Mouse (Mus musculus): Measurements from ENCODE around the gene Tbc1d10b.

The Tbc1d10b gene

DNA sequence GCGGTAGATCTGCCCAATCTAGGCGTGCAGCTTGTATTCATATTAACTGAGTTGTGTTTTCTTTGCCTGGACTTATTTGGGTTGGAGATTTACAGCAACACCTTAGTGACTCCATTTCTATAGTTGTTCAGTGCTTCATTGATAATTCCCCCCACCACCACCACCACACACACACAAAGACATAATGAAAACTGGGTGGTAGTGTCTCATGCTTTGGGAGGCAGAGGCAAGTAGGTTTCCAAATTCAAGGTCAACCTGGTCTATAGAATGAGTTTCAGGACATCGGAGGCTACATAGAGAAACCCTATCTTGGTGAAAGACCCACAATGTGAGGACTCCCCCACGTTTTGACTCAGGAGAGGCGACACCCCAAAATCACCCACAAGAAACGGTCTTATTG lies 16.3 kb upstream of the Tbc1d10b start:
- no peak for DNase-seq

DNA sequence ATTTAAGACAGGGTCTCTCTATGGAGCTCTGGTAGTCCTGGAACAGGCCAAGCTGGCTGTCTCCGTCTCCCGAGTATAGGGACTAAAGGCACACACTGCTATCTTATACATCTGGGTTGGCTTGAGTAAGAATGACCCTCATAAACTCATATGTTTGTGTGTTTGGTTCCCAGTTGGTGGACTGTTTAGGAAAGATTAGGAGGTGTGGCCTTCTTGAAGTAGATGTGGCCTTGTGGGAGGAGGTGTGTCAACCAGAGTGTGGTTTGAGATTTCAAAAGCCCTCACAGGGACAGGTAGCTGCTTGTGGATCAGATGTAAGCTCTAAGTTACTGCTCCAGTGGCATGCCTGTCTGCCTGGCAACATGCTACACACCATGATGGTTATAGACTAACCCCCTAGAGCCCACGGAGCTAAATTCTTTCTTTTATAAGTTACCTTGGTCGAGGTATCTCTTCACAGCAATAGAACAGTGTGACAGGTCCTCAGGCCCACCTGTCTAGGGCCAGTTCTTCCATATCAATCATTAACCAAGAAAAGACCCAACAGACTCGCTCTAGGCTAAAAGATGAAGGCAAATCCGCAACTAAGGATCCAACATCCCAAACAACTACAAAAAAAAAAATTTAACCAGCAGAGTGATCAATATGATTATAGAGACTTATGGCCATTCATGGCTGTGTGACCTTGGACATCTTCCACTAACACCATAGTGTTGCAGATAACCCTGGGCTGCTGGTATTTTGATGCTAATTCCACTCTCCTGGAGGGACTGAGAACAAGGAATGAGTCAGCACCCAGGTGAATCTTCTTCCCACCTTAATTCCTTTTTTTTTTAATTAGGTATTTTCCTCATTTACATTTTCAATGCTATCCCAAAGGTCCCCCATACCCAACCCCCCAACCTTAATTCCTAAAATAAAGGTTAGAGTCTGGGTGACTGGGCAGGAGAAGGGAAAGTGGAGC lies 15.5 kb upstream of the Tbc1d10b start:
- DNase-seq = no peak

DNA sequence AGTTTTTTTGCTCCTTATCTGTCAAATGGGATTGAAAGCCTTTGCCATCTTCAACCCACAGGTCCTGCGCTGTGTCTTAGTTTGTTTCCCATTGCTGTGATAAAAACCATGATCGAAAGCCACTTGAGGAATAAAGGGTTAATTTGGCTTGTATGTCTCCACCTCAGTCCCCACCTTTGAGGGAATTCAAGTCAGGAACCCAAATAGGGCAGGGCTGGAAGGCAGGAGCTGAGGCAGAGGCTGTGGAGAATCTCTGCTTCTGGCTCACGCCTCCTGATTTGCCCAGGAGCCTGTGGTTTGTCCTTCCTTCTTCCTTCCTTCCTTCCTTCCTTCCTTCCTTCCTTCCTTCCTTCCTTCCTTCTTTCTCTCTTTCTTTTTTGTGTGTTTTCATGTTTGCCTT lies 14.8 kb upstream of the Tbc1d10b start:
- DNase-seq = no peak

DNA sequence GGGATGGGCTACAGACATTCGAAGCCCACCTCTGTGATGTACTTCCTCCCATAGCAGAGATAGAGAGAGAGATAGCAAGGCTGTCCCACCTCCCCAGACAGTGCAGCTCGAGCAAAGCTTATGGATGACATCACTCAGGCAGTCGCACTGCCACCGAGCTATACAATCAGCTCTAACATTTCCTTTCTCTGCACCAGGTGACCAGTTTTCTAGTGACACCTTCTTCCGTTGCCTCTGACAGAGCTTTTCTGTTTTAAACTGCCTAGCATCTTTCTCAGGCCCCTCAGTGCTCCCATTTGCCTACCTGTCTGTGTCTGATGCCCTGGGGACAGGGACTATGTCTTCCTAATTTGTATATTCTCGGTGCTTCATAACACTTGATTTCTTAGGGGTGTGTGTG lies 12.2 kb upstream of the Tbc1d10b start:
- no peak for DNase-seq

DNA sequence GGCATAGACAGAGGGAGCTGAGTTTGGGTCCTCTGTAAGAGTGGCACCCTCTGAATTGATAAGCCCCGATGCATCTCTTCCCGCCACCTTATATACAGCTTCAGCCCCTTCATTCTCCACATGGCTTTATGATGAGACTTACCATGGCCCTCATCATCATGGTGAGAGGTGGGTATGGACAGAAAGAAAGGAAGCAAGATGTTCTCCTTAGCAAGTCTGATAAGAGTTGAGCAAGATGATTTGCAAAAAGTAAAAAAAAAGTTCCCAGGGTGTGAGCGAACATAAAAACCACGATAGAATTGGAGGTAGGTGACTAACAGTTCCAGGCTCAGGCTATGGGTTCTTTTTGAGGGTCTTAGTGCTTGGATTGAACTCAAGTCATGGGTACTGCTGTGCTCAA lies 10.4 kb upstream of the Tbc1d10b start:
- DNase-seq = no peak

DNA sequence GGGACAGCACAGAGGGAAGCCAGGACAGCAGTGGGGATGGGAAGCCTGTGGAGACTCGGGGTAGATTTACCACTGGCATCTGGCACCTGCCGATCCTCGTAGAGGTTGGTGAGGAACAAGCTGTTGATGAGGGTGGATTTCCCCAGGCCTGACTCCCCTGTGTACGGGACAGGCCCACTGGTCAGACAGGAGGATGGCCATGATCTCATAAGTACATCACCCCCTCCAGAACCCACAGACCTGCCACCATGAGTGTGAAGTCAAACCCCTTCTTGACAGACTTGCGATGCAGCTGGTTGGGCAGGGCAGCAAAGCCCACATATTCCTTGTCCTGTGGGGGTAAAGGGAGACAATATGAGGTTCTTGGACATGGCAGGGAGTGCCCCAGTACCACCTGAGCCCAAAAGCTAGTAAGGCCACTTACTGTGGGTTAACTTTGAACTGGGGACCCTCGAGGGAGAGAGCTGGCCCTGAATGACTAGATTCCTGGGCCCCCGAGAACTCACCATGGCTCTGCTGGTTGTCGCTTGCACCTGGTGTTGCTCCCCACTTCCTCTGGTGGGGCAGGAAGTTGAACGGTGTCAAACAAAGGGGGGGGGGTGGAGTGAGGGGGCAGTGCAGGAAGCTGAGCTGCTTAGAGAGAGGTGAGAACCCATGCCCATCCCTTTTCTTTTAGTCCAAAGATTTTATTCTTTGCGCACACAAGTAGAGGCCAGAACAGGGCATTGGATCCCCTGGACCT lies 9.8 kb upstream of the Tbc1d10b start:
- no peak for DNase-seq

DNA sequence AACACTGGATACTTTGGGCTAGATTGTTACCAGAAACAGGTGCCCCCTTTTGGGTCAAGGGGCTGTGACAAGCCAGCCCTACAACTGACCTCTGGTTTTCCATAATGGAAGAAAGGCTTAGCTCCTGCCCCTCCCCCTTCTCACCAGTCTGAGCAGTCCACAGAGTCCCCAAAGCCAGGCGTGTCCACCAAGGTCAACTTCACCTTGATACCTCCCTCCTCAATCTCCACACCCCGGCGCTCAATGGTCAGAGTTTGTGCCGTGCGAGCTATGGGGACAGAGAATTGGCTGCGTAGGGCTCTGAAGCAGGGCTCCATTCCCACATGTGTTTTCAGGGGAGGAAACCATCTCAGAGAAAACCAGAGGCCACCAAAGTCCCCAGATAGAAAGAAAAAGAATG lies 9.2 kb upstream of the Tbc1d10b start:
- no peak for DNase-seq

DNA sequence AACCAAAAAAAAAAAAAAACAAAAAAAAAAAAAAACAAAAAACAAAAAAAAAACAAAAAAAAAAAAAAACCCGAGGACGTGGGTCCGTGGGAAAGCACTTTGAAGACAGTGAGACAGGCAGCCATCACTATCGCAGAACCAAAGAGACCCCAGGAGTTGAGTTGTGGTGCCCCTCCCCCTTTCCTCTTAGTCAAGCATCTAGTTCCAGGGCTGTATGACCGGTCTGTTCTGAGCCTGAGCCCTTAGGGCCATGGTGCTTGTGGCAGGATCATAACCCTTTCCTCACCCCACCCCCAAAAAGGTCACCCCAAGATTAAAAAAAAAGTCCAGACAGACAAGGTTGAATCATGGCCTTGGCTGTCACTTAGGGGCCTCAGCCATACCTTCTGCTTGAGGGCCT lies 8.0 kb upstream of the Tbc1d10b start:
- DNase-seq = no peak

DNA sequence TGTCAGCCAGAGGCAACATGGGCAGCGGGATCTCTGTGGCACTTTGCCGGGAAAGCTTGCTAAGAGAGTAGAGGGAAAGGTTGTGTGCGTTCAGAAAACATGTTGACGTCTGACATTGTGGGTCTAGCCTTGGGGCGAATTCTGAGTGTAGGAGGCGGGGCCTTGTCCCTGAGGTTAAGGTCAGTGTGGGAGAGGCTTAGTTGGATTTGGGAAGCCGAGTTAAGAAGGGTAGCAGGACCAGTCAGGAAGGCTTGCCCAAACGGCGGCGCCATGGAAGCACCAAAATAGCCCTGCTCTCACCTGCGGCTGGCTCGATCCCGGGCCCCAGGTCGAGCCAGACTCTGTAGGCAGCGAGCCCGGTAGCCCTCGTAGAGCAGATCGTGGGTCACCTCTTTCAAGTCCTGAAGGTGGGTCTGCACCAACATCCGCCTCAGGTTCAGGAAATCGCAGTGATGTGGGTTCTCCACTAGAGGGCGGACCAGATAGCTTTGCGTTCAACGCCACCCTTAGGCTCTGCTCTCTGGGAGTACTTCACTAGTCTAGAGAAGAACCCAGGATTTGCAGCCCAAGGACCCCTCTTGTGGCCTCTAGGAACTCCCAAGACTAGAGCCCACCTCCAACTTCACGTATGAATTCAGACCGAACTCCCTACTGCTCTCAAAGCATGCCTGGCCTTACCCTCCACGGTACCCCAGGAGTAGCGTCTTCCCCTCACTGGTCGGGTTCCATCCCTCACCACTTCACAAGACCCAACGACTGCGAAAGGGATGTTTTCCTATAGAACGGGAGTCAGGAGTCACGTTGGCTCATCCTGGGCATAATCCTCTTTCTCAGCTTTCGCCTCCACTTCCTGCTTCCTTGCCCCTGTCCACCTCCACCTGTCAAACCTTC lies 7.0 kb upstream of the Tbc1d10b start:
- peak; percentile 62 to 72 for DNase-seq

DNA sequence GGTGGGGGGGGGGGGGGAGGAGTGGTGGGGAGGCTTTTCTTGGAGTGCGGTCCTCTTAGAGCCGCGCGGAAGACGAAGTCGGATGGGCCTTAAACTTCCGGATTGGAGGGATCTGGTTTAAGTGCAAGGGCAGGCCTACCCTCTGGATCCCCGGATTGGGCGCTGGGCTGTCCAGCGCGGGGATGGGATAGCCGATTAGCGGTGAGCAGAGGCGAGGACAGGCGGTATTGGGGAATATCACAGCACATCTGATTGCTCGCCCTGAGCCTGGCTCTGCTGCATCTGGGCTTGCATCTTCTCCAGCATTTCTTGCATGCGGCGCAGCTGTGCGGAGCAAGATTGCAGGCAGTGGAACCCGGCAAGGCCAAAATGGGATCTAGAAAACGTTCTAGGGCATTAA lies 6.3 kb upstream of the Tbc1d10b start:
- no peak for DNase-seq

DNA sequence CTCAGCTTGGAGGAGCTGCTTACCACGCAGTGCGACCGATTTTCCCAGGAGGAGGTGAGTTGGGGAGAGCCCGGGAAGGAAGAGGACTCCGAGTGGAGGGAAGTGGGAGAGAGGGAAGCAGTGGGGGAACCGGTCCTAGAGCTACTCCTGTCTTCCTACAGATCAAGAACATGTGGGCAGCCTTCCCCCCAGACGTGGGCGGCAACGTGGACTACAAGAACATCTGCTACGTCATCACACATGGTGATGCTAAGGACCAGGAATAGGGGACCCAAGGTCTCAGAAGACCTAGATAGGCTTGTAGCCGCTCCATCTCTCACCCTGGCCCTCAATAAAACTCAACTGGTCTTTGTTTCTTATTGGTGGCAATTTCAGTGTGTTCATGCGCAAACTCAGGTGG lies 5.7 kb upstream of the Tbc1d10b start:
- no peak for DNase-seq

DNA sequence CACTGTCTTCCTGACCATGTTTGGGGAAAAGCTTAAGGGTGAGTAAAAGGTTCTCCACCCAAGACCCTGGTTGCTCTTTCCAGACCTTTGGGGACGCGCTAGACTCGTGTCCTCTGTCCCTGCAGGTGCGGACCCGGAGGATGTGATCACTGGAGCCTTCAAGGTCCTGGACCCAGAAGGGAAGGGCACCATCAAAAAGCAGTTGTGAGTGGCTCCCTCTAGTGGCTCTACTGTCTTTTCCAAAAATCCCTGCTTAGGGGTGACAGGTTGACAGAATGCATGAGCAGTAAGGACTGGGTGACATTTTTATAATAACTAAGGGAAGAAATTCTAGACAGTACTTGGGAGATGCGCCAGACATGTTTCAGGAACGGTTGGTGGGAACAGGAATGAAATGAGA lies 5.2 kb upstream of the Tbc1d10b start:
- peak in 1 of 2 experiments; percentile 48 for DNase-seq

DNA sequence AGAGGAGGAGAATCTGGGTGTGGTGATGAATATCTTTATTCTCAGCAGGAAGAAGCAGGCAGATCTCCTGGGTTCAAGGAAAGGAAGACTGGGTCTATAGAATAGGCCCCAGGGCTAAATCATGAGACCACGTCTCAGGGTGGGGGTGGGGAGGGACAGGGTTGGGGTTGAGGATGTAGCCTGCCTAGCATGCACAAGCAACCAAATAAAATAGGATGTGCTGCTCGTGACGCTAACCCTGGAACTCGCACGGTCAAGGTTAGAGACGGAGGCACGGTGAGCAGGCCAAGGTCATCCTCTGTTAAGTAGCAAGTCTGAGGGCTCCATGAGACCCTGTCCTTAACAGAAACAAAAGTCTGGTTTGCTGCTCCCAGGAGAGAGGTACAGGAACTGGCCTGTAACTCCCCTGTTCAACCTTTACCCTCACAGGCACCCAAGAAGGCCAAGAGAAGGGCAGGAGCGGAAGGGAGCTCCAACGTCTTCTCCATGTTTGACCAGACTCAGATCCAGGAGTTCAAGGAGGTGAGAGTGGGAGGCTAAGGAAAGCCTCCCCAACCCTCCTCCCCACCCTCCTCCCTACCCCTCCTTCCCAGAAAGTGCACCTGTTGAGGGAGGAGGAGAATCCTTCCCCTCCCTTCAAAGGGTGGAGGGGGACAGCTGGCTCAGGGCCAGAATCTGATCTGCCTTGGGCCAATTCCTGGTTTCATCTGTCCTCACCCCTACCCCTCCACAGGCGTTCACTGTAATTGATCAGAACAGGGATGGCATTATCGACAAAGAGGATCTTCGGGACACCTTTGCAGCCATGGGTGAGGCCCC lies 4.4 kb upstream of the Tbc1d10b start:
- no peak for DNase-seq

DNA sequence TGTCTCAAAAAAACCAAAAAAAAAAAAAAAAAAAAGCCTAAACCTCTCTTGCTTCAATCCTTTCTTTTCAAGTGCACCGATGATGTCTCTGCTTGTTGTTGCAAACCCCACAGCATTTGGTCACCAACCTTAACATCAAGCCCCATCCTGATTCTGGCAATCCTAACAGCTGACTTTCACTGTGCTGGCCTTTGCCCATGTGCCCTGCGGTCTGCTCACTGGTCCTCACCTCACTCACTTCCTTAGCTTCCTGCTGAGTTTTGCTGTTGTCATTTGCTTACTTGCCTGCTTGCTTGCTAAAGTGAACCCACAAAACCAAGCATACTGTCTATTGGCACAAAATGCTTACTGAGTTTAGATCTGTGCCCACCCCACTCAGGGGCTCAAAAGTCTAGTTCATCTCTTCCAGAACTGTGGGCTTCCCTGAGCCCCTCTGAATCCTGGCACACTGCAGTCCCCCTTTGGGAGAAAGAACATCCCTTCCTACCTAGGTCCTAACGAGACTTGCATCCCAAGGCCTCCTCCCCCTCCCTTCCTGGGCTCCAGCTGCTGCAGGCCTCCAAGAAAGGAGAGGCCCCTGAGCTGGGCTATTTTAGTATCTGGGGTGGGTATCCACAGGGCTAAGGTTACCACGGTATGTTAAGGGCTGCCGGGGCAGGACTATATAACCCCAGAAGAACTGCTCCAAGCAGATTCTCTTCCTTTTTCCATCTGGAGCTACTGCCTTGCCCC lies 2.9 kb upstream of the Tbc1d10b start:
- no peak for DNase-seq

DNA sequence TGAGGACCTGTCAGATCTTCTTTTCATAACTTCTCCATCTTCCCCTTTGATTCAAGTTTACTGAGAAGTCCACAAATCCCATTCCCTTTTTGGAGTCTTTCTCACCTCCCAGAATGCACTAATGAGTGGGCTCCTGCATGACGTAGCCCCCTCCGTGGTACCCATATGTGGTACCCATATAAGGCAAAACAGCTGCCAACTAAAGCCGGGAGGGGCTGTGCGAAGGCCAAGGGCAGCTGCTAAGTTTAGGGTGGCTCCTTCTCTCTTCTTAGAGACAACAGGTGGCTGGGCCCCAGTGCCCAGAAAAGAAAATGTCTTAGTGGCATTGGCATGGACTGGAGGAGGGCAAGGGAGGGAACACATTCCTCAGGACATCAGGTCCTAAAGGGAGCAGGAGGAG lies 2.0 kb upstream of the Tbc1d10b start:
- DNase-seq = no peak

DNA sequence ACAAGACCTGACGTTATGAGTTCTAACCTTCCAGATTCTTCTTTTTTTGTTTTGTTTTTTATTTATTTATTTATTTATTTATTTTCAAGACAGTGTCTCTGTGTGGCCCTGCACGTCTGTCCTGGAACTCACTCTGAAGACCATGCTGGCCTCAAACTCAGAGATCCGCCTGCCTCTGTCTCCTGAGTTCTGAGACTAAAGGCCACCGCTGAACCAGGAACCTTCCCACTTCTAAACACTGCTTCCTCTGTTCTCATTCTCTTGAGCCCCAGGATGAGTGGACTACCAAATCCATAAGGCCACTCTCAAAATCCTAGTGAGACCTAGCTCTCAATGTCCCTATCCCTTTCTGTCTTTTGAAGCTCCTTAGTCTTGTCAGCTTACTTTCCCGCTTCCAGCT lies 1.6 kb upstream of the Tbc1d10b start:
- no peak for DNase-seq

DNA sequence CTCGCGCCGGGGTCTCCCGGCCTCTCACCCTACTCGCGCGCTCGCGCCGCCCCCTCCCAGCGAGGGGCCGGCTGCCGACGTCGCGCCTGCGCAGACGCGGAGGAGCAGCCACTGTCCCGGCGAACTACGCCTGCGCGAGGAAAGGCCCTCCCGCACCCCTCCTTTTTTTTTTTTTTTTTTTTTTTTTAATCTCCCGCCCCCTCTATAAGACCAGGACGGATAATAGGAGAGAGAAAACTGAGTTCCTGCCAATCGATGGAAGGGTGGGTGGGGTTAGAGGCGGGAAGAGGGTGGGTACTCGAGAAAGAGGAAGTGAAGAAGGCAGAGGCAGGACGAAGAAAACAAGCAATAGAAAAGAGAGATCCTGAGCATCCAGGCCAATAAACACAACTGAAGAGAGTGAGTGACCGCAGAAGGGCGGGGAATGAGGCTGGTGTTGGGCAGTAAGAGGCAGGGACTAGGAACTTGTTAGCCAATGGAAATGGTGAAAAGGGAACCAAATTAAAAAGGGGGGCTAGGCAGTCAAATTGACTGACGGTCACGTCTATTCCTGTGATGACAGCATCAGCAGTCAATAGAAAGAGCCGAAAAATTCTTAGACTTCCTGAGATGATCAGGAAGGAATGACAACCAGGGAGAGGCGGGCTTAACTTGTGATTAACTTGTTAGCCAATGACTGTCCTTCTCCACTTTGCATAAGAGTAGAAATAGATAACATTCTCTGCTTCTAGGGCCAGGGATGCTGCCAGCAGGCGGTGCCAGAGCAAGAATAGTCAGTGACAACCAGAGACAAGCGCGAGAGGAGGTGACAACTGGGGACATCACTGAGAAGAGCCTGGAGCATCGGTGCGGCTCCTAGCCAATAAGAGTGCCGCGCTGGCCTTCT lies 528 bp upstream of the Tbc1d10b start, which contains the start of gene Mylpf:
Gene Mylpf (plus strand): TSS at position 338 of the 886 bp plus-strand sequence.
- peak; percentile 97 to 98 for DNase-seq

DNA sequence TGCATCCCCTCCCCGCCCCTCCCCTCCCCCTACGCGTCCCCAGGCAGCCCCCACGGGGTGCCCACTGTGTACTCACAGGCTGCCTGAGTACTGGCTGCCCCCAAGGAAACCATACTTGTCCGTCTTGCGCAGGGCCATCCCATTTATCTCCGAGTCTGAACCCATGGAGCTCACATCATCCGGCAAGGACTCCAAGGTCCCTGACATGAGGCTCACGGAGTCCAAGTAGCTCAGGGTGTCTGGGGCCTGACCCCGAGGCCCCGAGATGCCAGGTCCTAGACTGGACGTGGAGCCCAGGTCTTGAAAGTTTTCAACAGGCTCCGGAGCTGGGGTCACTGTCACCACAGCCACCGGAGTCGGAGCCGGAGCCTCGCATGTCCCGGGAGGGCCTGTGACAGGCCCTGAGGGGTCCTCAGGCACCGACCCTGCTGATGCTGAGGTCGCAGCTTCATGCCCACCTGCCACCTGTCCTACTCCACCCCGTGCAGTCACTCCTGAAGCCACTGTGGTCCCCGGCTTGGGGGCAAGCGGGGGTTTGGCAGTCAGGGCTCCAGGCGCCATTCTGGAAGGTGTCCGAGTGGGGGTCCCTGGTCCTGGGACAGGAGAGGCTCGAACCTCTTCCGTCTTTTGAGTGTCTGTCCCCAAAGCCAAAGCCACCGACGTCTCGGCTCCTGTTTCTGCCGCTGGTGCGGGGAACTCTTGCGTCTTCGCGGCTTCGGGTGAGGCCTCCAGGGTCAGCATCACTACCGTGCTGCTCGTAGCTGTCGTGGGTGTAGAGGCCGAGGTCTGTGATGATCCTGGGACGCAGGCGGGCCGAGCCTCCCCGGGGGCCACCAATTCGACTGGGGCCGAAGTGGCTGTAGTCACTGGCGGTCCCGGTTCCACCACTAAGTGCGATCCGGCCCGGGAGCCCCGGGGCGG lies 634 bp downstream of the Tbc1d10b start:
- DNase-seq = peak; percentile 36 to 46

DNA sequence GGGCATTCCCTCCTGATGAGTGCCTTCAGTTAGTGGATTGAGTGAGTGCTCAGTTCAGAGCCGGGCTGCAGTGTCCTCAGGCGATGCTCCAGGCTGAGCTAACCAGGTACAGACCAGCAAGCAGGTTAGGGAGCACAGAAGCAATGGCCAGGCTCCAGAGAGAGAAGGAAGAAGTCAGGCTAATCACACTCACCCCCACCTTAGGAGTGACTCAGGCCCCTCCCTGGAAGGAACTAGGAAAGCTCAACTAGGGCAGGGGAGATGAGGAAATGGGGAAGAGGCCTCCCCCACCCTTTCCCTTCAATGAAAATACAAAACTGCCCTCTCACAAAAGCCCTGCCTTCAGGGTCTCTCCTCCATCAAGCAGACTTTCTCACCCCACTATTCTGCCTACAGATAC lies 1.7 kb downstream of the Tbc1d10b start:
- no peak for DNase-seq
